Mouse (Mus musculus) adipose tissue, adult 10 weeks (tissue): Measurements from ENCODE around the gene Ddx6. TPM values are rescaled to one million over a fixed set of nuclear protein-coding genes. Genes with fewer than 3 reads are reported as not detected.

Source experiments
- polyA plus RNA-seq: library from polyadenylated mRNA; stranded (reverse); fragments of 350-450 nt; fragmentation: Illumina TruSeq; extraction: RNeasy Lipid Tissue Mini Kit (QIAGEN cat#74804); gene quantifications from one replicate; pipeline ENCODE4 v1.2.3, GENCODE M21; 2014; ENCODE audit warnings: low read depth, low replicate concordance

Ddx6 gene
- 79.5 TPM for polyA plus RNA-seq

GRCm38 (mm10) chr9:44604779-44605615 lies at the start of gene Ddx6:
Gene Ddx6, plus strand, starts transcription at chr9:44604892.

GRCm38 (mm10) chr9:44561597-44561996 lies 43.1 kb upstream of the Ddx6 start, which contains the start of gene Cxcr5:
Gene Cxcr5, minus strand, starts transcription at chr9:44561877.

GRCm38 (mm10) chr9:44673005-44673404 lies 68.3 kb downstream of the Ddx6 start, which contains the start of gene Treh:
Gene Treh, plus strand, starts transcription at chr9:44673233.

Other genes with a start within 250 kb of the Ddx6 start
- gene Vps11, start 243.2 kb upstream of the Ddx6 start, polyA plus RNA-seq = 37.7 TPM
- gene Hyou1, start 225.4 kb upstream of the Ddx6 start, polyA plus RNA-seq = 132 TPM
- gene Slc37a4, start 208.0 kb upstream of the Ddx6 start, polyA plus RNA-seq = 66.0 TPM
- 1,387 TPM for gene Rps25, start 197.8 kb upstream of the Ddx6 start, polyA plus RNA-seq
- gene Trappc4, start 197.3 kb upstream of the Ddx6 start, polyA plus RNA-seq = 77.7 TPM
- 31.8 TPM for gene Ccdc84, start 186.3 kb upstream of the Ddx6 start, polyA plus RNA-seq
- gene Foxr1, start 163.8 kb upstream of the Ddx6 start, polyA plus RNA-seq = 0.45 TPM
- 1.1 TPM for gene Upk2, start 149.9 kb upstream of the Ddx6 start, polyA plus RNA-seq
- 58.9 TPM for gene Bcl9l, start 122.1 kb upstream of the Ddx6 start, polyA plus RNA-seq
- gene Cxcr5, start 43.0 kb upstream of the Ddx6 start, polyA plus RNA-seq = 0.62 TPM
- gene Treh, start 68.3 kb downstream of the Ddx6 start, polyA plus RNA-seq = not detected
- 61.1 TPM for gene Phldb1, start 130.3 kb downstream of the Ddx6 start, polyA plus RNA-seq
- 107 TPM for gene Arcn1, start 163.0 kb downstream of the Ddx6 start, polyA plus RNA-seq
- gene Ift46, start 163.0 kb downstream of the Ddx6 start, polyA plus RNA-seq = 62.7 TPM
- gene Tmem25, start 194.4 kb downstream of the Ddx6 start, polyA plus RNA-seq = 3.0 TPM
- 2.3 TPM for gene Ttc36, start 198.2 kb downstream of the Ddx6 start, polyA plus RNA-seq